Mouse (Mus musculus) retina, adult 2 months (tissue): ENCODE results near the gene Parp1.
"Not testable (repeated sequence)": the region's sequence is repeated elsewhere in the genome, so short reads cannot be mapped to it uniquely, and the experiment has no call there.

Source experiments
- DNase-seq: peaks from one replicate; pipeline ENCODE4 v3.0.0-alpha.2; 2012; ENCODE audit warnings: low read depth, low spot score

Parp1 gene

DNA sequence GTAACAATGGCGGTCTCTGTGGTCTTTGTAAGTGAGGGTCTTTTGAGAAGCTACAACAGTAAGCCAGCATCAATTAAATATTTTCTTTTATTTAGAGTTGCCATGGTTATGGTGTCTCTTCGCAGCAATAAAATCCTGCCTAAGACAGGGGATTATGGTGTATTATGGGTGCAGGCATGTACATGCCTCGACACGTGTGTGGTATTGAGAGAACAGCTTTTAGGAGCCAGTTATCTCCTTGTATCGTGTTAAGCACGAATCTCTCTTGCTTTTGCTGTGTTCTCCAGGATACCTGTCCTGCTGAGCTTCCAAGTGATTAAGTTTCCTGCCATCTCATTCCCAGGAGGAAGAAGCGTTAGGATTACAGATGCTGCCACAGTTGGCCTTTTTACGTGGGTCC, 9.3 kb upstream of the Parp1 start:
- no peak for DNase-seq

- DNase-seq = no peak
These were observed 7.5 kb upstream of the Parp1 start for GRCm38 (mm10) chr1:180561187-180561586.

DNA sequence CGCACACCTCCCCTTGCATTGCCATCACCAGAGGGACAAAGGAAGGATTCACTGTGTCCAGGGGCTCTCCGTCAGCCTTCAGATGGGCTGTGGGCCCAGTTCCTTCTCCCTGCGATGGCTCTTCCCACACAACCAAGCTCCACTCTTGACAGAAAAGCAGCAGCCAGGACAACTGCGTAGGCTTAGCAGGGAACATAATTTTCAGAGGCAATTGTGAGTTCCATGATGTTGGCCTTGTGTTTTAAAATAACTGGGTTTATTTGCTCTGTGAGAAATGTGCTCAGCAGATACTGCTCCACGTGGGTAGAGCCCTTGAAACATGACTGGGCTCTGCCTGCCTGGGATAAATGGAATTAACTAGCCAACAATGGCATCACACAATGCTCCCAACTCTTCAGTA, 3.8 kb upstream of the Parp1 start:
- DNase-seq = no peak

GRCm38 (mm10) chr1:180567761-180568160, 963 bp upstream of the Parp1 start:
- DNase-seq = no peak

- no peak for DNase-seq
These were observed 476 bp upstream of the Parp1 start for GRCm38 (mm10) chr1:180568248-180568647.

GRCm38 (mm10) chr1:180569453-180569852, 729 bp downstream of the Parp1 start:
- no peak for DNase-seq

DNA sequence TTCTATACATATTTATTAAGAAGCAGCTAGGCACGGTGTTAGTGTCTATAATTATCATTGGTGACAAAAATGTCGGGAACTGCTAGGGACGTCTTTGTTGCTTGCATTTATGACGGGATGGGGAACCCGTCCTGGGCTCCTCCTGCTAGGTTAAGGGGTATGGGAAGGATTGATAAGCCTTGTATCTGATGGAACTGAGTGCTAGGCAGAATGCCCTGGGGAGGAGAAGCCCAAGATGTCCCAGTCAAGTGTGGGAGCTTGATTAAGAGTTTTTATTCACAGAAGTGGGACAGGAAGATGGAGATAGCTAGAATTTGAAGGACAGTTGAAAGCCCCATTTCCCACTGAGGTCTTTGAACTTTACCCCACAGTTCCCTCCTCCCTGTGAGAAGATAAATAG, 1.5 kb downstream of the Parp1 start:
- no peak for DNase-seq

DNA sequence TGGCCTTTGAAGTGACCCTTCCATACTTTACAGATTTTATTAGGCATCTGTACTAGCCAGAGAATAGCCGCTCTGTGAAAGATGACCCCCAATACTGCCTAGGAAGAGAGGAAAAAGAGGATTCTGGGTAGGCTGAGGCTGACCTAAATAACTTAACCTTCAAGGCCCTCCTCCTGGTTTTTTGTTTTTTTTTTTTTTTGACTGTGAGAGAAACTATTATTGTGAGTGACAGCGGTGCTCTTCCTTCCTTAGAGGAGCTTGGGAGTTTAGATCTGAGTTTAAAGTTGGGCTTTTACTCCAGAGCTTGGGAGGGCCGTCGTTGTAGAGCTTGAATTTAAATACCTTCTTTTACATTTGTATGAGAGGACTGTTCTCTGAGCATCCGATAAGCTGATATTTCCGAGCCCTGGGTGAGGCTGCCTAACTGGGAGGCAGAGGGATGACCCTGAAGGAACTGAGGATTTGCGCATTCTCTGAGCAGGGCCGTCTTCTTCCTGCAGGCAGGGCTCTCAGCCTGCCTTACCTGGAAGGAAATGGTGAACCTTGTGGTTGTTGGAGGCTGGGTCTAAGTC, 2.4 kb downstream of the Parp1 start:
- no peak for DNase-seq

- DNase-seq = not testable (repeated sequence)
These were observed 3.0 kb downstream of the Parp1 start for GRCm38 (mm10) chr1:180571721-180572120.

GRCm38 (mm10) chr1:180572154-180572553, 3.4 kb downstream of the Parp1 start:
- DNase-seq = no peak

DNA sequence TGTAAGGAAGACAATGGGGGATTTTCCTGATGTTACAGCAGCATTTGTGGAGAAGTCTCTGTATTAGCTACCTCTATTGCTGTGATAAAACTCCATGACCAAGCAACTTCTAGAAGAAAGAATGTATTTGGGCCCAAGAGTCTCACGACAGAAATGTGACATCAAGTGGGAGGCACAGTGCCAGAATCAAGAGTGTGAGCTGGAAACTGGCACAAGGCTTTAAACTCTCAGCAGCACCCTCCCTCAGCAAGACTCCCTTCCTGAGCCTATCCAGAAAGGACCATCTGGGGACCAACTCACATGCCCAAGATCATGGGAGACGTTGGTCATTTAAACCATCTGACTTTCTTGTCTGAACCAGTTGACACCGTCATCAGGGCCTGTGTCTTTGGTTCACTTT, 7.8 kb downstream of the Parp1 start:
- DNase-seq = no peak

GRCm38 (mm10) chr1:180577837-180578236, 9.1 kb downstream of the Parp1 start:
- DNase-seq = no peak

GRCm38 (mm10) chr1:180587792-180588442, 19.2 kb downstream of the Parp1 start:
- no peak for DNase-seq

DNA sequence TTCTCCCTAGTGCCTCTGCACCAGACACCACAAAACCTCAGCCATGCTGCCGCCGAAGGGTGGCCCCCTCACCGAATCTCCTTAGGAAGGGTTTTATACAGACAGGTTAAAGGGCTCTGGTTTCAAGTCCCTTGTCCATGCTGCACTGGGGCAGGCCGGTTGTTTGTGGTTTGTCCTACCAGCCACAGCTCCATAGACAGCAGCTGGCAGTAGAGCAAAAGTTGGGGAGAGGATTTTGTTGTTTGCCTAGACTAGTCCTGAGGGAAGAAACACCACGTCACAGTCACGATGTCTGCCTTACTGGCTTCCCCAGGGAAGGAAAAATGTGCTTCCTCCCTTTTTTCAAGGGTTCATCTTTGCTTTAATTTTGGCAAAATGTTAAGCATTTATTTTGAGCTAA, 31.9 kb downstream of the Parp1 start:
- no peak for DNase-seq

- DNase-seq = no peak
These were observed 33.1 kb downstream of the Parp1 start for GRCm38 (mm10) chr1:180601806-180602205.

DNA sequence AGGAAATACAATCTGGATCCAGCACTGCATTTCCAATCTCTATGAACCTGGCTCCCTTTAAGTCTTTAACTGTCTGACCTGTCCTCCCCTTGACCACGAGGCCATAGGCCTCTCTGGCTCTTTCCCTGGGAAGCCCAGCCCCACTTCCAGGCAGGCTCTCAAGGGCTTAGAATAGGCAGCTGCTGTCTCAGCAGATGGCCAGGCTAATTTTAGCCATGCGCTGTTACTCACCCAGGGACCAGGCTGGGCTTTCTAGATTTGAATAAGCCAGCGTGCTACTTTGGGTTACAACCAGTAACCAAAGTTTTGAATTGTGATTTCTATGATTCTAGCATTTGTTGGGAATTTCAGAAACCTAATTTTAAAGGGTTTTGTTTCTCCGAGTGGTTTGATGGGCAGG, 35.9 kb downstream of the Parp1 start:
- DNase-seq = peak; percentile 73

DNA sequence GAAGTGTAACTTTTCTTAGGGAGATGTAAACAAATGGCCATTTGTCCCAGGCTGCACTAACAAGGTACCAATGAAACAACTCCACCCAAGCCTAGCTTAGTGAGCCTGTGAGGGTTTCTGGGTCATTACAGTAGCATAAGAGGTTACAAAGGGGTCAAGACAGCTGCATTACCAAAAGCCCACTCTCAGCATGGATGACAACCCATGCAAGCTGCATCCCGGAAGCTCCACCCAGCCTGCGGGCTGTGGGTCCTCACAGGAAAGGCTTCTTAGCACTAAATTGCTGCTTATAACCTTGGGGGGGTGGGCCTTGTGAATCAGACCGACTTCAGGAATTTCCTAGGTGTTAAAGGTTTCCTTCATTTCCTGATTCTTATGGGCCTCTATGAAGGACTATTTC, 37.4 kb downstream of the Parp1 start:
- no peak for DNase-seq

DNA sequence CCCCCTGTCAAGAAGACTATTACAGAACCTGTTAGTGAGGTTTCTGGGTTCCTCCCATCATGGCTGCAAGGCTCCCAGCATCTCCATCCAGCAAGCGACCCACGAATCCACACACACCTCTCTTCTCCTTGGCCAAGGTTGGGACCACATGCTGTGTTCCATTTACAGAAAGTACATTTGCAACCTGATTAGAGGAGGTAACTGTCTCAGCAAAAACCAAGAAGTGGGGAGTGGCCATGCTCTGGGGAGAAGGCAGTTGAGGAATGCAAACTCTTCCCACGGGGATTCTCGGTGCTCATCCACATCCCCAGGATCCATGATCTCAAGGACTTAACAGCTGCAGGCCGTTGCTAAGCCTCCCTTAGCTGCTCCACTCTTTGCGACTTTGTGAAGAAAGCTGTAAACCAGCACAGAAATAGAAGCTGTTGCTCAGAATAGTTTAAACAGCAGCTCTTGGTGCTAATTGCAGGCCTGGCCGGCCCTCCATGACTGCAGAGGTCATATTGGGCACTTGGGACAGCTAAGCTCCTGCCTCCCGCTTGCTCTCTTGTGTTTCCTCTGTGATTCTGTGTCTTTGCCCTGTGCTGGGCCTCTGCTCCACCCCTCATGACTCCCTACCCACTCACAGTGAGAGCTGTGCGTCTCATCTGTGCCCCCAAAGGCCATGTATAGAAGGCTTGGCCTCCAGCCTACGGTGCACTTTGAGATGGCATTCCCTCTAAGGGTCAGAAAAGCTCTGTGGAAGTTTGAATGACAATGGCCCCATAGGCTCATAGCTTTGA, 38.3 kb downstream of the Parp1 start:
- no peak for DNase-seq

GRCm38 (mm10) chr1:180607578-180607879, 38.8 kb downstream of the Parp1 start:
- no peak for DNase-seq

GRCm38 (mm10) chr1:180611842-180612241, 43.1 kb downstream of the Parp1 start:
- not testable (repeated sequence) for DNase-seq

DNA sequence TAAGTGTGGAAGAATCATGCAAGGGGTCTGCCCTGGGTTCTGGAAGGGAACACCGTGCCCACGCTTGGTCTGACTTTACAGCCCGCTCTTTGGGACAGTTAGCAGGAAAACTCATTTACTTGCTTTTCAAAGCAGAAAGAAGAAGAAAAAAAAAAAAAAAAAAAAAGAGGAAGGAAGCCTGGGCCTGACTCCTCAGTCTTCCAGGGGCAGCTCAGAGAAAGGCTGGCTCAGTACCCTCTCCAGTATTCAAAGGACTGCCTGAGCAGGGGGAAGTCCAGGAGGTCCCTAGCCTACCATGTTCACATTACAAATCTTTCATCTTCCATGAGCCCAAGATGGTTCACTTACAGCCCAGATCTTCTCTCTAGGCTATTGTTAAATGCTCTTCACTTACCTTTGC, 48.0 kb downstream of the Parp1 start:
- DNase-seq = no peak

DNA sequence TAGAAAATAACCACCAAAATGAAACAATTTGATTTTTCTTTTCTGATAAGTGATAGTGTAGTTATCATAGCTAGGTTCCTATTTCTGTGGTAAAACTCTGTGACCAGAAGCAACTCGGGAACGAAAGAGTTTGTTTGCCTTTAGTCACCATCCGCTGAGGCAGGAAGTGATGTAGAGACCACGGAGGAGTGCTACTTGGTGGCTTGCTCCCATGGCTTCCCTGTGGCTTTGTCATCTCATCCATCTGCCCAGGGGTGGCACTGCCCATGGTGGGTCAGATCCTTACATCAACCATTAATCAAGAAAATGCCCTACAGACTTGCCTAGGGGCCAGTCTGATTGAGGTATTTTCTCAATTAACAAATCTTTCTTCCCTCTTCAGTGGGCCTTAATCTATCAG, 53.7 kb downstream of the Parp1 start:
- no peak for DNase-seq

GRCm38 (mm10) chr1:180623911-180624310, 55.2 kb downstream of the Parp1 start:
- DNase-seq = no peak
